Mouse (Mus musculus): ENCODE data around the gene Adk.

Adk gene

DNA sequence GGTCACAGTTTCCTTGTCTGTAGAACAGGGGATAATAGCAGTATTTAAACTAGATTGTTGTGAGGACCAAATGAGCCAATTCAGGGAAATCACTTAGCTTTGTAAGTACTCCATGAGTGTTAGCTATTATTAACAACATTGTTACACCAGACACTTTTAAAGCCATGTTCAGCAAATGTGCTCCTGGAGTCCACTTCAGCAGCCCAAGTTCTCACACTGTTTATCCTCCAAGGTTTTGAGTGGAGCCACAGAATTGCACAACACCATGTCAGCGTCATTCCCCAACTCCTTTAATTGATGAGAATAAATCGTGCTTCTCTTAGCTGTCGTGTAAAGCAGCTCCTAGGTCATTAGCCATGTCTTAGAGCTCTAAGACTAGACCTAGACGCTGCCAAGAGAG, 437.8 kb downstream of the Adk start:
- DNase-seq = no peak

Data from right cerebral cortex, postnatal 14 days (tissue).